Mouse (Mus musculus): ENCODE measurements around the gene Bpifb9a. TPM values are rescaled to one million over a fixed set of nuclear protein-coding genes. Genes with fewer than 3 reads are reported as not detected.
"Not testable (repeated sequence)": the region's sequence is repeated elsewhere in the genome, so short reads cannot be mapped to it uniquely, and the experiment has no call there.

Gene Bpifb9a
- total RNA-seq (2021) = not detected
- long read RNA-seq, experiment 1 = 0 reads
- long read RNA-seq, experiment 2 = 0 reads

DNA sequence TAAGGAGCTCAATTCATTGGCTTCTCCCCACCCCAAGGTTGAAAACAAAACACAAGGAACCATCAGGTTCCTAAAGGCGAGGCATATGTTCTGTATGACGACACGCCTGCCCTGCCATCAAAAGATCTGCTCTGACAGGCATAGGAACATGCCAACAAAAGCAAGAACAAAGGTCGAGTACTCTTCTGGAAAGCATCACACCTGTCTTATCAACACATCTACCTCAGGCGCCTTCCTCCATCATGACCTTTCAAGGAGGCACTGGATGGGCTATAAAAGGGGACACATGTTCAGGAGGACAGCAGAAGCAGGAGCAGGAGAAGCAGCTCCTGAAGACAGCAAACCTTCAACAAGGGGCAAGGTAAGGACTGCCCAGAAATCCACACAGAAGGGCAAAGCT lies at the start of gene Bpifb9a:
Gene Bpifb9a (plus strand): TSS at position 301 of the 400 bp plus-strand sequence.
- not testable (repeated sequence) for DNase-seq

- no peak for DNase-seq
These were observed 48.5 kb upstream of the Bpifb9a start for GRCm38 (mm10) chr2:154209112-154209511.

DNA sequence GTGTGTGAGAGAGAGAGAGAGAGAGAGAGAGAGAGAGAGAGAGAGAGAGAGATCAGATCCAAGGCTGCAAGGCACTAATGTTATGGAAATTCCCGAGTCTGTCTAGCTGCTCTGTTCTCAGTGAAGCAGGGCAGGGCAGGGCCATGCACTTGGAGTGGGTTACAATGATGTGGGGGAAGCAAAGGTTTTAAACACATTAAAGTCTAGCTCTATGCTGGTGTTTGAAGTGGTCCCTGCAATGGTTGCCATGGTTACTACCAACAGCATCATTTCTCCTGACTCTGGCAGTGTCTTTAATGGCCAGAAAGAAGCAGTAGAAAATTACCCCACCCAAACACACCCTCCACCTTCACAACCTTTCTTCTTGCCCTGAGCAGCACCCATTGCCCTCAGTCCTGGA lies 46.5 kb upstream of the Bpifb9a start:
- DNase-seq = no peak

DNA sequence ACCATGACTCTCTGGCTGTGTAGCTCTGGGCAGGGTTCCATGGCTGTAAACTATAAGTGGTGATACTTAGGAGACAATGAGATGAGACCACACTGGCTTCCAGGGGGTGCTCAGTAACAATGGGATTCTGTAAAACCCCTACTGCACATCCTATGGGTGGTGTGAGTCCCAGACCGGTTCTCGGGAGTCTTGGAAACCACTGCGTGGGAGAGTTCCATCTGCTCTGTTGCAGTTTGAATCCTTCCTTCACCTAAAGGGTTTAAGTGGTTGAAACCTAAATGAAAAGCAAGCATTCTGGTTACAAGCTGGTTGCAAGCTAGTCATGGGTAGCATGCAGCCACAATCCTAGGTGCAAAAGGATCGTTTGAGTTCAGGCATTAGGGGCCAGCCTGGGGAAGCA lies 45.8 kb upstream of the Bpifb9a start:
- no peak for DNase-seq

- peak; percentile 37 to 81 for DNase-seq
These were observed 42.5 kb upstream of the Bpifb9a start for GRCm38 (mm10) chr2:154215191-154215590.

DNA sequence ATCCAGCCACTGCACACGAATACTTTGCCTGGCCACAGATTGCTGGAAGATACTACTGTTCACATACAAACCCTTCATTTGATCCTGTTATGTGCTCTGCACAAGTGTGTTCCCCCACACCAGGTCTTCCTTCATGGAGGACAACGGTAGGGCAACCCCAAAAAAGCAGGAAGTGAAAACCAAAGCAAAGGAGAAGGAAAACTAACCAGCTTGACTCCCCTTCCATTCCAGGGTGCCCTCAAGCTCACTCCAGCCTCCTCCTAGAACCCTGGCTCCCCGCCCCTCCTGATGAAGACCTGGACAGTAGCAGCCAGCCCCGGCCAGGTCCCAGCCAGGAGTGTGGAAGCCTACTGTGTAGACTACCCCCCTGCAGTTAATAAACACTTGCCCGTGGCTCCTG lies 37.7 kb upstream of the Bpifb9a start:
- DNase-seq = no peak

GRCm38 (mm10) chr2:154223265-154223916 lies 34.3 kb upstream of the Bpifb9a start, which contains the start of gene Bpifb5:
Gene Bpifb5 (plus strand): TSS chr2:154223742.
- DNase-seq = peak; percentile 26 to 38

DNA sequence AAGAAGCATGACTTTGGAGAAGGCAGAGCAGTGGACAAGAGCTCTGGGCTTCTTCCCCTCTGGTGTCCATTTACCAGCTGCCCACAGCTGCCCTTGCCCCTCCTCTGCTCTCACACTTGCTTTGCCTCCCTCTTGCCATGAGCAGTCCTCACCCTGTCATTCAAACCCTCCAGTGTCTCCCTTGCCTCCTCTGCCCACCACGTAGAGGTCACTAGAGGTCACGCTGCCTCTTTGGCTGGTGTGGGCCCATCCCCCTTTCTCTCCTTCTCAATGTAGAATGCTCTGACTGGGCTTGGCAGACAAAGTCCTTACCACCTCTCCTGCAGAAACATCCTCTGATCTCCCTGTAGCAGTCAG lies 33.8 kb upstream of the Bpifb9a start:
- DNase-seq = no peak

- DNase-seq = no peak
These were observed 30.7 kb upstream of the Bpifb9a start for GRCm38 (mm10) chr2:154226991-154227390.

GRCm38 (mm10) chr2:154227830-154228229 lies 29.8 kb upstream of the Bpifb9a start:
- no peak for DNase-seq

DNA sequence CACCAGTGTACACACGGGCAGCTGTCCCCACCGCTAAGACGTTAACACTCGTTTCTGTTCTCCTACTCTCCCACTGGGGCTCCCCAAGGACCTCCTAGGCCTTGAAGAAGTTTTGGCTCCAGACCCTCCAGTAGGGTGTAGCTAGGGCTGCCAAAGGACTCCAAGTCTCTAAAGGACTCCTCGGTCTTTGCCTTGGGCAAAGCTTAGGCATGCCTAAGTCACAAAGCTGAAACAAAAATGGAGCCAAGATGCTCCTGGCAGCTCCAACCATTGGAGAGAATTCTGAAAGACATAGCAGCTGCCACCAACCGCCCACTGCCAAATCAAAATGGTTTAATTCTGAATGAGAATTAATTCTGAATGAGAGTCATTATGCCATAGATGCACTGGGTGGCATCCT lies 24.2 kb upstream of the Bpifb9a start:
- no peak for DNase-seq

DNA sequence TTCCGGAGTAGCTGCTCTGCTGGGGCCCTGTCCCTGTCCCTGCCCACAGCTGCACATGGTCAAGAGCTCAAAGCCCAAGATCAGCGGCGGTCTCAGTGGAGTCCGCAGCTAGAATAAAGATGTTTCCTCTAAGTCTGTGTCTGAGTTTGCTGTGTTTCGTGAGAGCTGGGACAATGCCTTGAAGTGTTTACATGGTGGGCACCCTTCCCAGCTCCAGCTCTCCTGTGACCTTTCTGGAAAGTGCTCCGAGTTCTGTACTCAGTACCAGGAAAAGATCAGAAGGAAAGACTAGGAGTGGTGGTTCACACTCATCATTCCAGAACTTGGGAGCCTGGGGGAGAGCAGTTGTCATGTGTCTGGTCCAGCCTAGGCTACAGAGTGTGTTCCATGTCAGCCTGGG lies 16.9 kb upstream of the Bpifb9a start:
- DNase-seq = no peak

DNA sequence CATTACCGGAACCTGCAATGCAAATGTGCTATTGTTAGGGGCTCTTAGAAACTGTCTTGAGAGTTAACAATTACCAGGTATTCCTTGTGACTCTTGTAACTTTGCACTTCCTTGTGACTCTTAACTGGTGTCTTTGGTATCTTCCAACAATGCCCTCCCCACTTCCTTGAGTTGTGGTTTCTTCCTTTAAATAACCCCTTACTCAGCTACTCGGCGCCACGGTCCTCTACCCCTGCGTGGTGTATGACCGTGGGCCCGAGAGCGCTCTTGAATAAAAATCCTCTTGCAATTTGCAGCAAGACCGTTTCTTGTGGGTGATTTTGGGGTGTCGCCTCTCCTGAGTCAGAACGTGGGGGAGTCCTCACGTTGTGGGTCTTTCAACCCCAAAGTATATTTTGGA lies 14.9 kb upstream of the Bpifb9a start:
- DNase-seq = not testable (repeated sequence)

DNA sequence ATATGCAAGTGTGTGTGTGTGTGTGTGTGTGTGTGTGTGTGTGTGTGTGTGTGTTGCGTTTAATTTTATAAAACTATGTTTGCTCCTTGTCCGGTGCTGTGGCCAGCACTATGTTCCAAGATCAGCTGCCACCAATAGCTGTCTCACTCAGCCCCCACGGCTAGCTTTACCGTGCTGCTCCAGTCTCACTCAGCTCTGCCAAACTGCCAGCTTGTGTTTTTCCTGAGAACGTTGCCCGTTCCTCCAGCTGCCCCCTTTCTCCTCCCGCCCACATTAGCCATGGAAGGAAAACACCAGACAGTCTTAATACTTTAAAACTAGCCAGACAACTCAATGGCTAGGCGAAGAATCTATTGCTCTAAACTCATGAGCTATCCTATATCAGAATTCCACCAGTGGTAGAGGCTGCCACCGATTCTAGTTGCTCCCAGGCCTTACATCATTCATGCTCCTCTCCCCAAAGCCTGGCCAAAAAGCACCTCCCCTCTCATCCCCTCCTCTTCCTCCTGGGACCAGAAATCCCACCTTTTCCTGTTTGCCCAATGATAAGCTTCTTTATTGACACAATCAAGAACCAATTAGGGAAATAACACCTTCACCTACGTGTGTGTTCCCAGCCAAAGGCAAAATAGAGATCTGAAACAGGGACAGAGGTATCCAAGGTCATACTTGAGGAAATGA lies 14.2 kb upstream of the Bpifb9a start:
- no peak for DNase-seq

- DNase-seq = no peak
These were observed 12.3 kb upstream of the Bpifb9a start for GRCm38 (mm10) chr2:154245322-154245721.

DNA sequence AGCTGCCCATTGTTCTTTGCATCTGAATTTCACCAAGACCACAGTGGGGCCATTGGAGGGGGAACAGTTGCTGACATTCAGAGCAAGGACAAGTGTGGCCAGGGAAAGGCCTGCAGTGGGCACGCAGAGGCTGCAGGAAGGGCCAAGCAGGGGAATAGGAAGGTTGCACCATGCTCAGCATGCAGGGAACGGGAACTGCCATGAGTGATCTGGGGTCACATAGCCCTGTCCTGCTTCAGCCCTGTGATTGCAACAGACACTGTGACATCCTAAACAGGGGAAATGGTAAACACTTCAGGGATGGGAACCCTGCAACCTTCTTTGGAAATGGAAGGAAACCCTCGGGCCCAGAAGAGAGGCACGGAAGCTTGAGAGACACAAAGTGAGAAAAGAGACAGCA lies 2.4 kb upstream of the Bpifb9a start:
- not testable (repeated sequence) for DNase-seq

GRCm38 (mm10) chr2:154255770-154256169 lies 1.9 kb upstream of the Bpifb9a start:
- DNase-seq = no peak

DNA sequence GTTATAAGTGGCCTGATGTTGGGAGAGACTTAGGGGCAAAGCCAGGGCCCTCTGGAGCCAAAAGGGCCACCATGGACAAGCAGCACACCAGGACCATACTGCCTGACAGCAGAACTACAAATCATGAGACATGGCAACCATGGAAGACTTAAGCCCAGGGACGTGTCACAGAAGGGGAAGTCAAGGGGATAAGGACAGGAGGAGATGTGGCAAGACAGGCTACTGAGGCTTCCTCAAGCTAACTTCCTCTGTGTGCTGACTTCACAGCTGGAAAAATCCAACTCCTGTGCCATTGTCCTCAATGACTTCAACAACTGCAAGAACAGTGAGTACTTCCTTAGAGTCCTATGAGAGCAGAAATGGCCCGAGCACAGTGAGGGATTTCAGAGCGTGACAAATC lies 6.7 kb downstream of the Bpifb9a start:
- DNase-seq = not testable (repeated sequence)

DNA sequence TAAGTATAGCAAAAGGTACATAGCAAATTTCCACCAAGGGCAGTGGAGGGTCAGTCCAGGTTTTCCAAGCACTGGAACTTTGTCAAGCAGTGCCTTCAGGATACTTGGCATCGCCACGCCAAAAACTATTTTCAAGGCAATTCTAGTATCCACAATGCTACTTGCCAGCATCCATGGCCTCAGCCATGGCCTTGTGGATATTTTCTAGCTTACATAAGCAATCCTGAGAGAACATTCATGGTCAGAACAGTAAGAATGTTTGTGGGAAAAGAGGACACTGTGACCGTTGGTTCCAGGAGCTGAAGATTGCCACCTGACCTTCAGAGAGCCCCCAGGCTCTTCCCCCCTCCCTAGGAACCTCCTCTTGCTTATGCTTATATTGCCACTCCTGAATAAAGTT lies 34.2 kb downstream of the Bpifb9a start:
- DNase-seq = not testable (repeated sequence)

DNA sequence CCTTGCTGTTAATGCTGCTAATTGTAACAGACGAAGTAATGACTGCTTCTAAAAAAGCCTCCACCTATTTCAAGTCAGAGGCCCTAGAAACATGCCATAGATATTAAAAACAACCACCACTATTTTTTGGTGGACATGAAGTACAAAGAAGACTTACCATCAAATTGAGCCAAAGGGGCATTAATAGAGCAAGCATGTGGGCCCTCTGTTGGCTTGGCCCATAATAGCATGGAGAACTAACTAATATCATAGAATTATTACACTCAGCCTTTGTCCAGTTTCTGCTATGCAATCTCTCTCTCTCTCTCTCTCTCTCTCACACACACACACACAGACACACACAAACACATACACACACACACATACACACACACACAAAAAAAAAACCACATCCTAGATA lies 35.2 kb downstream of the Bpifb9a start:
- no peak for DNase-seq

- DNase-seq = peak; percentile 9 to 63
These were observed 37.1 kb downstream of the Bpifb9a start for GRCm38 (mm10) chr2:154294746-154295145.

DNA sequence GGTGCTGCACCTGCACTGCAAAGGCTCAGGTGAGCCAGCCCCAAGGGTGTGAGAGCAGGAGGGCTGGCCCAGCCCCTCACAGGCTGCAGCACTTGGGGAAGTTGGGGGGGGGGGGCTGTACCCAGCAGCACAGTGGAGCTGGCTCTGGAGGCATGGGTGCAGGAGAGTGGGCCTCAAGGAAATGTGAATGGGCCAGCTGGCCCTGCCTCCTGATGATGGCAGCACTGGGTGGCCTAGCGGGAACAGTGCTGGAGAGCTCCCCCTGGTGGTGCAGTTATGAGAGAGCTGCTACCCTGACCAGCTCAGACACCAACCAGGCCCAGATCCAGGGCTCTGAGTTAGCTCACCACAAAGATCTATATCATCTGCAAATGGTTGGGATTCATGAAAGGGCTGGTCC lies 42.8 kb downstream of the Bpifb9a start:
- DNase-seq = peak; percentile 38 to 59

DNA sequence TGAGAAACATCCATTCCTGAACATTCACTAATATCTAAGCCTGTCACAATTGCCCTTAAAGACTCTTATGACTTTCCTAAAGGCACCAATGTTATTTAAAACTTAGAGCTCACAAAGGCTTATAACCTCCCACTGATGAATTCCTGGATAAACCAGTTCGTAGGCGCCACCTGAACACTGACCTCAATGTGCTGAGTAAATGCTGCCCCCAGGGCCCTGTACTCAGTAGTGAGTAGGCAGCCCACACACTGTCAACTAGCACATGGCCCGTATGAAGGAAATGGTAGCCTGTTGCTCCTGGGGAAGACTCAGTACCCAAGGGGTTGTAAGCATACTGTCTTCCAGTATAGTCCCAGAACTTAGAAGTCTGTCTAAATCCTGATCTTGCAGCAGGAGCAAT lies 44.1 kb downstream of the Bpifb9a start:
- no peak for DNase-seq

DNA sequence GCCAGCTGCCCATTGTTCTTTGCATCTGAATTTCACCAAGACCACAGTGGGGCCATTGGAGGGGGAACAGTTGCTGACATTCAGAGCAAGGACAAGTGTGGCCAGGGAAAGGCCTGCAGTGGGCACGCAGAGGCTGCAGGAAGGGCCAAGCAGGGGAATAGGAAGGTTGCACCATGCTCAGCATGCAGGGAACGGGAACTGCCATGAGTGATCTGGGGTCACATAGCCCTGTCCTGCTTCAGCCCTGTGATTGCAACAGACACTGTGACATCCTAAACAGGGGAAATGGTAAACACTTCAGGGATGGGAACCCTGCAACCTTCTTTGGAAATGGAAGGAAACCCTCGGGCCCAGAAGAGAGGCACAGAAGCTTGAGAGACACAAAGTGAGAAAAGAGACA lies 47.0 kb downstream of the Bpifb9a start:
- DNase-seq = not testable (repeated sequence)

Data from heart, adult 18-20 months (tissue).